Mouse (Mus musculus) myocyte (in vitro differentiated cells): ENCODE results near the gene Cdadc1.

ENCODE experiments used
- E2F4 ChIP-seq: IDR thresholded peaks from one replicate; pipeline ENCODE4 v1.6.1; 2011; ENCODE audit warnings: mild to moderate bottlenecking, control low read depth, moderate library complexity; ENCODE audit not compliant: insufficient read depth
- MAX ChIP-seq: IDR thresholded peaks from one replicate; pipeline ENCODE4 v1.6.1; 2011; ENCODE audit warnings: low read depth, mild to moderate bottlenecking, control low read depth
- POLR2A ChIP-seq: IDR thresholded peaks from one replicate; pipeline ENCODE4 v1.6.1; 2011; ENCODE audit warnings: low read depth, mild to moderate bottlenecking, control low read depth, moderate library complexity; ENCODE audit not compliant: insufficient read length
- TCF12 ChIP-seq: IDR thresholded peaks from one replicate; pipeline ENCODE4 v1.6.1; 2011; ENCODE audit warnings: mild to moderate bottlenecking, control low read depth; ENCODE audit not compliant: poor library complexity, insufficient read depth, severe bottlenecking
- TCF3 ChIP-seq: IDR thresholded peaks from one replicate; pipeline ENCODE4 v1.6.1; 2011; ENCODE audit warnings: low read depth, control low read depth; ENCODE audit not compliant: insufficient read length
- USF1 ChIP-seq: IDR thresholded peaks from one replicate; pipeline ENCODE4 v1.6.1; 2011; ENCODE audit warnings: low read depth, mild to moderate bottlenecking, control low read depth, moderate library complexity

DNA sequence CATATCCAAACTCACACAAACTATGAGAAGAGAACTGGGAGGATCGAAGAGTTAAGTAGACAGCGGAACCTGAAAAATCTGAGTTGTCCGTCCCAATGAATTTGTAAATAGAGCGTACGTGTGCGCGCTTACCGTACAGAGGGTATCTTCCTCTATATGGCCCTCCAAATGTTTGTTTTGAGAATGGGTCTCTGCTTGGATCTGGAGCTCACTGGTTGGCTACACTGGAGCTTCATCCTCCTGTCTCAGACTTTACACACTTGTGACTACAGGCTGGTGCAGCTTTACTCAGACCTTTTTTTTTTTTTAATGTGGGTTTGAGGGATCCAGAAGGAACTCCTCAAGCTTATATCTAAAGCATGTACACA, 485 bp upstream of the Cdadc1 start:
- TF ChIP-seq MAX (no peak), E2F4 (no peak), TCF12 (no peak), POLR2A (no peak), TCF3 (no peak), USF1 (no peak)
